Mouse (Mus musculus) testis, adult 2 months (tissue): ENCODE results near the gene Tac4.

Experiments used
- CTCF ChIP-seq: fragments of 200-500 bp; IDR thresholded peaks from 2 replicates; pipeline ENCODE4 v1.5.1; 2012; ENCODE audit warnings: low read depth, mild to moderate bottlenecking, inconsistent platforms, low read length, moderate library complexity; ENCODE audit not compliant: control insufficient read depth, insufficient read depth, insufficient replicate concordance
- POLR2A ChIP-seq: fragments of 200-500 bp; IDR thresholded peaks from 2 replicates; pipeline ENCODE4 v1.6.1; 2012; ENCODE audit warnings: low read depth, mild to moderate bottlenecking, inconsistent platforms, low read length, moderate library complexity; ENCODE audit not compliant: control insufficient read depth

DNA sequence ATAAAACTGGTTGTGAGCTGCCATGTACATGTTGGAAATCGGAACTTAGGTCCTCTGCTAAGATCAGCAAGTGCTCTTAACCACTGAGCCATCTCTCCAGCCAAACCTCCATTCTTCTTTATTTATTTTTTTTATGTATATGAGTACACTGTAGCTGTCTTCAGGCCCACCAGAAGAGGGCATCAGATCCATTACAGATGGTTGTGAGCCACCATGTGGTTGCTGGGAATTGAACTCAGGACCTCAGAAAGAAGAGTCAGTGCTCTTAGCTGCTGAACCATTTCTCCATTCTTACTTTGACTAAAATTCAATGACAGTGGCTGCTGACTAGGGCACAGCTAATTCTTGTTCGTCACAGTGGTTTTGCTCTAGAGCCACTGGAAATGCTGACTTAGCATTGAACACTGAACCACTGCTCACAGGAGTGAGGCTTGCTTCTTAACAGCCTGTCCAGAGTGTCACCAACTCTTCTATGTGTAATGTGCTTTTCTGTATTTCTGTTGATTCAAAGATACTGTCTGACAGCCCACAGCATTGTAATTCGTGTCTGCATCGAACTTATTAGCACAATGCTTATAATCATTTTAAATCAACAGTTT, 17.8 kb downstream of the Tac4 start:
- TF ChIP-seq CTCF (no peak), POLR2A (no peak)
